Mouse (Mus musculus): ENCODE measurements around the gene Fam24a. TPM values are rescaled to one million over a fixed set of nuclear protein-coding genes. Genes with fewer than 3 reads are reported as not detected.

Gene Fam24a
- polyA plus RNA-seq, 1 experiment: not detected

GRCm38 (mm10) chr7:131337502-131338068, 3.9 kb downstream of the Fam24a start:
- Histone ChIP-seq H3K79me3 (ENCODE audit: low read depth) (no peaks in the 10 kb centered on the region), H3K4me3 (ENCODE audit: insufficient read depth, poor library complexity, severe bottlenecking) (no peak overlapping the region), H3K36me3 (ENCODE audit: control insufficient read depth, insufficient read depth) (peaks cover 16% of the 10 kb centered on the region), H3ac (ENCODE audit: control insufficient read depth, insufficient read length, low read depth) (no peak overlapping the region), H3K27me3 (ENCODE audit: control insufficient read depth, insufficient read depth, insufficient read length) (no peaks in the 10 kb centered on the region), H3K79me2 (ENCODE audit: control insufficient read depth, insufficient read depth) (no peaks in the 10 kb centered on the region)
- TF ChIP-seq CEBPB (IDR thresholded peaks at IDR 0.05; ENCODE audit: low read depth): no peak
- TF ChIP-seq USF1 (IDR thresholded peaks at IDR 0.05; ENCODE audit: low read depth): no peak
- no peak for TF ChIP-seq FOSL1 (IDR thresholded peaks at IDR 0.05; ENCODE audit: insufficient read depth, low read length, poor library complexity, severe bottlenecking)
- no peak for TF ChIP-seq MYOG (IDR thresholded peaks at IDR 0.05; ENCODE audit: control insufficient read depth, extremely low read depth, insufficient read length)
- TF ChIP-seq CTCF (IDR thresholded peaks at IDR 0.05; ENCODE audit: control insufficient read depth, insufficient read depth, insufficient read length): no peak
- TF ChIP-seq MYOD1 (IDR thresholded peaks at IDR 0.05; ENCODE audit: control insufficient read depth, insufficient read length, low read depth): no peak
- TF ChIP-seq MAX (IDR thresholded peaks at IDR 0.05): no peak

- Histone ChIP-seq H3K79me2 (ENCODE audit: control insufficient read depth, insufficient read depth) (no peaks in the 10 kb centered on the region), H3K79me3 (ENCODE audit: low read depth) (no peaks in the 10 kb centered on the region), H3ac (ENCODE audit: control insufficient read depth, insufficient read length, low read depth) (no peak overlapping the region), H3K36me3 (ENCODE audit: control insufficient read depth, insufficient read depth) (peaks cover 43% of the 10 kb centered on the region), H3K27me3 (ENCODE audit: control insufficient read depth, insufficient read depth, insufficient read length) (no peaks in the 10 kb centered on the region), H3K4me3 (ENCODE audit: insufficient read depth, poor library complexity, severe bottlenecking) (no peak overlapping the region)
- TF ChIP-seq MYOD1 (IDR thresholded peaks at IDR 0.05; ENCODE audit: control insufficient read depth, insufficient read length, low read depth): no peak
- TF ChIP-seq CEBPB (IDR thresholded peaks at IDR 0.05; ENCODE audit: low read depth): no peak
- TF ChIP-seq MAX (IDR thresholded peaks at IDR 0.05): no peak
- no peak for TF ChIP-seq FOSL1 (IDR thresholded peaks at IDR 0.05; ENCODE audit: insufficient read depth, low read length, poor library complexity, severe bottlenecking)
- no peak for TF ChIP-seq CTCF (IDR thresholded peaks at IDR 0.05; ENCODE audit: control insufficient read depth, insufficient read depth, insufficient read length)
- no peak for TF ChIP-seq MYOG (IDR thresholded peaks at IDR 0.05; ENCODE audit: control insufficient read depth, extremely low read depth, insufficient read length)
- TF ChIP-seq USF1 (IDR thresholded peaks at IDR 0.05; ENCODE audit: low read depth): no peak
Observed at GRCm38 (mm10) chr7:131345856-131346541, 12.3 kb downstream of the Fam24a start.

- TF ChIP-seq CEBPB (IDR thresholded peaks at IDR 0.05; ENCODE audit: low read depth) (no peak), MYOD1 (IDR thresholded peaks at IDR 0.05; ENCODE audit: control insufficient read depth, insufficient read length, low read depth) (no peak), MAX (IDR thresholded peaks at IDR 0.05) (no peak), CTCF (IDR thresholded peaks at IDR 0.05; ENCODE audit: control insufficient read depth, insufficient read depth, insufficient read length) (no peak), USF1 (IDR thresholded peaks at IDR 0.05; ENCODE audit: low read depth) (no peak), FOSL1 (IDR thresholded peaks at IDR 0.05; ENCODE audit: insufficient read depth, low read length, poor library complexity, severe bottlenecking) (no peak), MYOG (IDR thresholded peaks at IDR 0.05; ENCODE audit: control insufficient read depth, extremely low read depth, insufficient read length) (no peak)
- peaks cover 4% of the 10 kb centered on the region for H3K79me3 ChIP-seq (ENCODE audit: low read depth)
- no peaks in the 10 kb centered on the region for H3K27me3 ChIP-seq (ENCODE audit: control insufficient read depth, insufficient read depth, insufficient read length)
- H3K79me2 ChIP-seq (ENCODE audit: control insufficient read depth, insufficient read depth): peaks cover 6% of the 10 kb centered on the region
- H3K4me3 ChIP-seq (ENCODE audit: insufficient read depth, poor library complexity, severe bottlenecking): no peak overlapping the region
- H3K36me3 ChIP-seq (ENCODE audit: control insufficient read depth, insufficient read depth): peaks cover 62% of the 10 kb centered on the region
- H3ac ChIP-seq (ENCODE audit: control insufficient read depth, insufficient read length, low read depth): no peak overlapping the region
Observed at GRCm38 (mm10) chr7:131356105-131356504, 22.4 kb downstream of the Fam24a start.

DNA sequence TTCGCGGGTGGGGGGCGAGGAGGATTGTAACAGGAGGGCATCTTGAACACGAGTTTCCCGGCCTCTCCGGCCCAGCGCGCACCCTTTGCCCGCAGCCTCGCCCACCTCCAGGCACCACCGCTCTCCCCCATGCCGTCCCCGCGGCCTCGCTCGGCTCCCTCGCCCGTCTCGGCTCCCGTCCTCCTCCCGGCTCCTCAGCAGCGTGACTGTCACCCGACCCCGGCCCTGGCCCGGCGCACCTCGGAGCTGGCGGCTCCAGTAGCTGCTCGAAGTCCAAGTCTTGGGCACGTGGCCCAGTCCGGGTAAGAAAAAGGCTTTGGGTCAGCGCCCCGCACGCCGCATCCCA, 28.6 kb downstream of the Fam24a start:
- Histone ChIP-seq H3K79me2 (ENCODE audit: control insufficient read depth, insufficient read depth) (peaks cover 19% of the 10 kb centered on the region), H3K36me3 (ENCODE audit: control insufficient read depth, insufficient read depth) (peaks cover 39% of the 10 kb centered on the region), H3K27me3 (ENCODE audit: control insufficient read depth, insufficient read depth, insufficient read length) (no peaks in the 10 kb centered on the region), H3K79me3 (ENCODE audit: low read depth) (peaks cover 11% of the 10 kb centered on the region), H3ac (ENCODE audit: control insufficient read depth, insufficient read length, low read depth) (peak overlapping the region; percentile 79), H3K4me3 (ENCODE audit: insufficient read depth, poor library complexity, severe bottlenecking) (peak overlapping the region; percentile 59)
- TF ChIP-seq MYOD1 (IDR thresholded peaks at IDR 0.05; ENCODE audit: control insufficient read depth, insufficient read length, low read depth) (no peak), CTCF (IDR thresholded peaks at IDR 0.05; ENCODE audit: control insufficient read depth, insufficient read depth, insufficient read length) (no peak), MAX (IDR thresholded peaks at IDR 0.05) (no peak), CEBPB (IDR thresholded peaks at IDR 0.05; ENCODE audit: low read depth) (no peak), USF1 (IDR thresholded peaks at IDR 0.05; ENCODE audit: low read depth) (no peak), FOSL1 (IDR thresholded peaks at IDR 0.05; ENCODE audit: insufficient read depth, low read length, poor library complexity, severe bottlenecking) (no peak), MYOG (IDR thresholded peaks at IDR 0.05; ENCODE audit: control insufficient read depth, extremely low read depth, insufficient read length) (no peak)

- H3ac ChIP-seq (ENCODE audit: control insufficient read depth, insufficient read length, low read depth): peak within 1 kb of the TSS; percentile 79
- peaks cover 19% of the 10 kb centered on the region for H3K79me2 ChIP-seq (ENCODE audit: control insufficient read depth, insufficient read depth)
- TF ChIP-seq CTCF (IDR thresholded peaks at IDR 0.05; ENCODE audit: control insufficient read depth, insufficient read depth, insufficient read length): no peak
- TF ChIP-seq MAX (IDR thresholded peaks at IDR 0.05): peak; percentile 84
- H3K36me3 ChIP-seq (ENCODE audit: control insufficient read depth, insufficient read depth): peaks cover 34% of the 10 kb centered on the region
- H3K27me3 ChIP-seq (ENCODE audit: control insufficient read depth, insufficient read depth, insufficient read length): no peaks in the 10 kb centered on the region
- H3K79me3 ChIP-seq (ENCODE audit: low read depth): peaks cover 11% of the 10 kb centered on the region
- H3K4me3 ChIP-seq (ENCODE audit: insufficient read depth, poor library complexity, severe bottlenecking): peak within 1 kb of the TSS; percentile 59
Observed at GRCm38 (mm10) chr7:131362615-131363300, 29.1 kb downstream of the Fam24a start, which contains the start of gene 2310057M21Rik. 2310057M21Rik (minus strand) TSS chr7:131362759.

All from C2C12 (cell line).